Mouse (Mus musculus) liver, postnatal 0 days (tissue): ENCODE results near the gene Washc3. TPM values are rescaled to one million over a fixed set of nuclear protein-coding genes. Genes with fewer than 3 reads are reported as not detected.

Experiments used
- ATAC-seq: fragments of 200-750 bp; cut with Nextera tagmentation; 2 replicates; pipeline ENCODE4 v1.8.0; 2017; ENCODE audit warnings: mild to moderate bottlenecking, moderate library complexity
- DNase-seq: peaks from one replicate; pipeline ENCODE4 v3.0.0-alpha.2; 2016
- H3K27ac ChIP-seq: fragments of 300-500 bp; sonication (generic); 2 replicates; pipeline ENCODE4 v1.5.1; 2014; ENCODE audit warnings: antibody characterized with exemption, moderate library complexity, mild to moderate bottlenecking, low read depth
- H3K27me3 ChIP-seq: fragments of 300-500 bp; sonication (generic); 2 replicates; pipeline ENCODE4 v1.6.1; 2014; ENCODE audit warnings: low read length, control low read depth, mixed read lengths; ENCODE audit not compliant: insufficient read depth
- H3K36me3 ChIP-seq: fragments of 300-500 bp; sonication (generic); replicated peaks from 2 replicates; pipeline ENCODE4 v1.6.1; 2014; ENCODE audit warnings: mild to moderate bottlenecking, control low read depth, low read length, moderate library complexity, mixed read lengths; ENCODE audit not compliant: insufficient read depth
- H3K4me1 ChIP-seq: fragments of 300-500 bp; sonication (generic); 2 replicates; pipeline ENCODE4 v1.6.1; 2014; ENCODE audit warnings: antibody characterized with exemption, mild to moderate bottlenecking, control low read depth; ENCODE audit not compliant: insufficient read depth
- H3K4me2 ChIP-seq: fragments of 300-500 bp; sonication (generic); 2 replicates; pipeline ENCODE4 v1.6.1; 2014; ENCODE audit warnings: low read depth, mild to moderate bottlenecking, low read length, moderate library complexity, mixed read lengths
- H3K4me3 ChIP-seq: fragments of 300-500 bp; sonication (generic); 2 replicates; pipeline ENCODE4 v1.5.1; 2014; ENCODE audit warnings: low read depth, low read length
- H3K9ac ChIP-seq: fragments of 300-500 bp; sonication (generic); replicated peaks from 2 replicates; pipeline ENCODE4 v1.6.1; 2014; ENCODE audit warnings: mild to moderate bottlenecking, moderate library complexity
- H3K9me3 ChIP-seq: fragments of 300-500 bp; sonication (generic); 2 replicates; pipeline ENCODE4 v1.6.1; 2016; ENCODE audit warnings: mild to moderate bottlenecking, control low read depth, low read length, mixed read lengths
- CTCF ChIP-seq: sonication (generic); IDR thresholded peaks from 2 replicates; pipeline ENCODE4 v1.5.1; 2016; ENCODE audit warnings: antibody characterized with exemption, low read depth
- EP300 ChIP-seq: IDR thresholded peaks from 2 replicates; pipeline ENCODE4 v1.6.1; 2016; ENCODE audit warnings: antibody characterized with exemption, low read depth, mild to moderate bottlenecking
- WGBS: fragments of 180-500 bp; shearing (Covaris S2); extraction: QIAGEN DNeasy Blood & Tissue Kit; methylation state at CpG from one replicate; pipeline ENCODE4 v1.1.7; 2014; ENCODE audit not compliant: insufficient replicate concordance; 5-methylcytosine and 5-hydroxymethylcytosine counted together
- polyA plus RNA-seq: library from polyadenylated mRNA; unstranded; fragments of >200 nt; fragmentation: Nextera tagmentation; extraction: Ambion mirVana; gene quantifications from 2 replicates; pipeline ENCODE4 v1.2.1, GENCODE M21; 2015

The Washc3 gene
- polyA plus RNA-seq, 1 experiment from 2014 or later, result 40.1 TPM

DNA sequence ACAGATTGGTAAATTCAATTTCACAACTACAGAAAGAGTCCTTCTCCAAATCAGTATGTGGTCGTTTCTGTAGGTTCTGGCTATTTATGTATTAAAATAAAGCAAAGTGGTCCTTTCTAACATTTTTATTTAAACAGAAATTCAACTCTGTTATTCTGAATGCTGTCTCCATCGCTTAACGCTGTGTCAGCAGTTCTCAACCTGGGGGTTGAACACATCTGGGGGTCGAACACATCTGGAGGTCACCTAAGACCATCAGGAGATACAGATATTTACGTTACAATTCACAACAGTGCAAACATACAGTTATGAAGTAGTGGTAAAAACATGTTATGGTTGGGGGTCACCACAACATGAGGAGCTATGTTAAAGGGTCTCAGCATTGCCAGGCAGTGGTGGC lies 73.2 kb downstream of the Washc3 start:
- 71% methylated on average over 5 of the region's 5 CpGs for WGBS

GRCm38 (mm10) chr10:88281699-88282098 lies 80.8 kb downstream of the Washc3 start:
- Histone ChIP-seq H3K4me1 (no peaks in the 10 kb centered on the region), H3K9ac (no peak overlapping the region), H3K27ac (no peak overlapping the region), H3K9me3 (no peaks in the 10 kb centered on the region), H3K4me2 (no peak overlapping the region), H3K4me3 (no peak overlapping the region), H3K27me3 (no peaks in the 10 kb centered on the region), H3K36me3 (no peaks in the 10 kb centered on the region)
- WGBS, result 74% methylated on average over 3 of the region's 3 CpGs
- TF ChIP-seq EP300 (no peak), CTCF (no peak)
- DNase-seq (no peak), ATAC-seq (no peak)

More for the DNA sequence above, 73.2 kb downstream of the Washc3 start:
- Histone ChIP-seq H3K4me3 (no peak overlapping the region), H3K4me1 (no peaks in the 10 kb centered on the region), H3K9me3 (no peaks in the 10 kb centered on the region), H3K9ac (no peak overlapping the region), H3K36me3 (no peaks in the 10 kb centered on the region), H3K27ac (no peak overlapping the region), H3K27me3 (no peaks in the 10 kb centered on the region), H3K4me2 (no peak overlapping the region)
- ATAC-seq, result no peak
- no peak for DNase-seq
- no peak for TF ChIP-seq EP300
- no peak for TF ChIP-seq CTCF

DNA sequence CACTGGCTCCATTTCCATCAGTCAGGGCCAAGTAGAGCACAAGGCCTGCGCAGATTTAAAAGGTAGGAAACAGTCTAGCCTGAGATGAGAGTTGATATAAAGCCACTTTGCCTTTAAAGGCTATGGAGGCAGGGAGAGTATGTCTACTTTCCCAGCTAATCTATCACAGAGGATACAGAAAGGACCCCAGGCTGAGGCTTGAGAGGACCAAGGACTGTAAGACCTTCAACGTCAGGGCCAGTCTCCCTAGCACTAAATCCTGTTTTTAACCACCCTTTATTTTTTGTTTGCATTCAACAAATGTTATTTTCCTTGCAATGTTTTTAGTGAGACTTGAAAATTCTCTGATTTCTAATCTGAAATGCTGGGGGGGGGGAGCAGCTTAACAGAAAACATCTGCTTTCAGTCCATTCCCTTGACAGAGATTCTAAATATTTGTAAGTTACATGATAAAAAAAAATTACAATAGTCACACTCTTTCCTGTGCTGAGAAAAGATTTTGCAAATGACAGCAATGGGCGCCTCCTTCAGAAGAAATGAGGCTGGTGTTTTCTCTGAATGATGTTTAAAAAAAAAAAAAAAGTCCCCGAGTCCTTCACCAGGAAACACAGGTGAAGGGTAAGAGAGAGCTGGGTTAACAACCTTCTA lies 83.6 kb downstream of the Washc3 start:
- Histone ChIP-seq H3K36me3 (no peaks in the 10 kb centered on the region), H3K4me1 (no peaks in the 10 kb centered on the region), H3K27ac (no peak overlapping the region), H3K4me3 (no peak overlapping the region), H3K4me2 (no peak overlapping the region), H3K9me3 (no peaks in the 10 kb centered on the region), H3K27me3 (no peaks in the 10 kb centered on the region), H3K9ac (no peak overlapping the region)
- TF ChIP-seq CTCF (no peak), EP300 (no peak)
- ATAC-seq (no peak), DNase-seq (no peak)
- WGBS, result 79% methylated on average over 4 of the region's 4 CpGs

DNA sequence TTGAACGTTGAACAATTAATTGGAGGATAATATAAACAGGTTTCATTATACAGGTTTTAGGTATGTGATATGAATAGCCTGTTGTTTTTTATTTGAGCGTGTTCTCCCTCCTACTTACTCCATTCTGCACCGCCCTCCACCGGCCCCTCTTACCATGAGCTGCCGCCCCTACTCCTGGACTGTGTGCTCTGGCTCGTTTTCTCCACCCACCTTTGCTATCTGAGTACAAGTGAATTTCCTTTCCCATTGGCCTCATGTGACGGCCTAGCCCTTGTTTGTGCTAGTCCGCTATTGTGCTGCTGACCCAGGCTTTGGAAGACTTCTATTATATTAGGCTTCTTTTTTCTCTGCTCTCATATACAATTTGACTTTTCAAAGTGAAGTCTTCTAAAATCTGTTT lies 86.4 kb downstream of the Washc3 start:
- WGBS, result 73% methylated on average over 8 of the region's 8 CpGs
- DNase-seq (no peak), ATAC-seq (no peak)
- Histone ChIP-seq H3K9me3 (no peaks in the 10 kb centered on the region), H3K4me1 (no peaks in the 10 kb centered on the region), H3K4me2 (no peak overlapping the region), H3K27ac (no peak overlapping the region), H3K4me3 (no peak overlapping the region), H3K9ac (no peak overlapping the region), H3K27me3 (no peaks in the 10 kb centered on the region), H3K36me3 (no peaks in the 10 kb centered on the region)
- no peak for TF ChIP-seq CTCF

DNA sequence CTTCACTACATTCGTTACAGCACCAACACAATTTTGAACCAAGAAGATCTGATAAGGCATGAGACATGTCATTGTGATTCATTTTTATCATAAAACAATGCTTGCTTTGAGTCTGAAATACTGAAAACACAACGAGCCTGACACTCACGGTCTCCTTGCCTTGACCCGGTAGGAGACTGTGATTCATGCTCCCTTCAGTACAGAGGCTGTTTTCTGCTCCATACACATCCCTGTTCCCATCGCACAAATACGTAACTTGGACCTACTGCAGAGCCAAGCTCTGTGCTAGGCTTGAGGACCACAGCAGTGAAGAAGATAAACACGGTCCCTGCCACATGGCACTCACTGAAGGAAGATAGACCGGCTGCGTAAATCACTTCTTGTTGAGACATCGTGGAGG lies 87.2 kb downstream of the Washc3 start:
- DNase-seq (no peak), ATAC-seq (no peak)
- Histone ChIP-seq H3K4me2 (no peak overlapping the region), H3K27me3 (no peaks in the 10 kb centered on the region), H3K4me1 (no peaks in the 10 kb centered on the region), H3K4me3 (no peak overlapping the region), H3K9ac (no peak overlapping the region), H3K9me3 (no peaks in the 10 kb centered on the region), H3K27ac (no peak overlapping the region), H3K36me3 (no peaks in the 10 kb centered on the region)
- TF ChIP-seq EP300 (no peak), CTCF (no peak)
- WGBS, result 81% methylated on average over 10 of the region's 10 CpGs

- H3K9me3 ChIP-seq, result no peaks in the 10 kb centered on the region; the same call in 1 of the 2 replicates
- no peaks in the 10 kb centered on the region for H3K36me3 ChIP-seq
- H3K27me3 ChIP-seq, result no peaks in the 10 kb centered on the region
- H3K4me1 ChIP-seq, result no peaks in the 10 kb centered on the region
- H3K4me3 ChIP-seq, result no peak overlapping the region
- ATAC-seq, result no peak
- TF ChIP-seq CTCF, result no peak
- TF ChIP-seq EP300, result no peak
- DNase-seq, result no peak
- 87% methylated on average over 6 of the region's 6 CpGs for WGBS
- no peak overlapping the region for H3K9ac ChIP-seq
- H3K27ac ChIP-seq, result no peak overlapping the region
- H3K4me2 ChIP-seq, result no peak overlapping the region
Observed at GRCm38 (mm10) chr10:88295091-88295490, 94.2 kb downstream of the Washc3 start.

Other genes with a start within 250 kb of the Washc3 start
- 0.31 TPM in 1 of 2 replicates, not detected in the other for gene Pmch, start 110.0 kb upstream of the Washc3 start, polyA plus RNA-seq
- 3.6 and 4.2 TPM in 2 replicates for gene Parpbp, start 54.2 kb upstream of the Washc3 start, polyA plus RNA-seq
- 21.9 and 25.1 TPM in 2 replicates for gene Nup37, start 54.1 kb upstream of the Washc3 start, polyA plus RNA-seq
- gene Dram1, start 178.0 kb downstream of the Washc3 start, polyA plus RNA-seq, result 2.9 and 3.1 TPM in 2 replicates
- gene Gnptab, start 178.0 kb downstream of the Washc3 start, polyA plus RNA-seq, result 1.5 and 1.8 TPM in 2 replicates